Mouse (Mus musculus) central nervous system, embryonic 14 days (tissue): ENCODE data around the gene Dennd4b. TPM values are rescaled to one million over a fixed set of nuclear protein-coding genes. Genes with fewer than 3 reads are reported as not detected.

Experiments used
- polyA plus RNA-seq: library from polyadenylated mRNA; depleted of rRNA; stranded (reverse); fragments of >200 nt; gene quantifications from 2 replicates; pipeline ENCODE4 v1.2.3, GENCODE M21; 2012; rRNA removed

Gene Dennd4b
- polyA plus RNA-seq, result 22.6 and 23.6 TPM in 2 replicates

GRCm38 (mm10) chr3:90265034-90265931 is at the start of gene Dennd4b:
Gene Dennd4b, plus strand, starts transcription at chr3:90265185.

GRCm38 (mm10) chr3:90231507-90232333 is 33.3 kb upstream of the Dennd4b start, which contains the start of gene Jtb:
Gene Jtb, plus strand, starts transcription at chr3:90231597.

GRCm38 (mm10) chr3:90242984-90243775 is 21.8 kb upstream of the Dennd4b start, which contains the start of gene Creb3l4:
Gene Creb3l4, minus strand, starts transcription at chr3:90243512.

GRCm38 (mm10) chr3:90247960-90248745 is 16.8 kb upstream of the Dennd4b start, which contains the start of gene Slc39a1:
Gene Slc39a1, plus strand, starts transcription at chr3:90248172.

GRCm38 (mm10) chr3:90253653-90254418 is 11.1 kb upstream of the Dennd4b start, which contains the start of gene Crtc2:
Gene Crtc2, plus strand, starts transcription at chr3:90254163.

GRCm38 (mm10) chr3:90292345-90293275 is 27.6 kb downstream of the Dennd4b start, which contains the start of gene Gatad2b:
Gene Gatad2b, plus strand, starts transcription at chr3:90293178.

Other genes with a start within 250 kb of the Dennd4b start
- gene 4933434E20Rik, start 213.5 kb upstream of the Dennd4b start, polyA plus RNA-seq, result 91.8 and 99.7 TPM in 2 replicates
- 152 and 168 TPM in 2 replicates for gene Ubap2l, start 212.6 kb upstream of the Dennd4b start, polyA plus RNA-seq
- gene Tpm3, start 192.5 kb upstream of the Dennd4b start, polyA plus RNA-seq, result 224 and 236 TPM in 2 replicates
- gene Nup210l, start 161.1 kb upstream of the Dennd4b start, polyA plus RNA-seq, result 2.0 and 2.5 TPM in 2 replicates
- gene Rps27, start 51.5 kb upstream of the Dennd4b start, polyA plus RNA-seq, result 2,671 and 2,744 TPM in 2 replicates
- gene Rab13, start 51.5 kb upstream of the Dennd4b start, polyA plus RNA-seq, result 20.0 and 25.5 TPM in 2 replicates
- gene Jtb, start 33.6 kb upstream of the Dennd4b start, polyA plus RNA-seq, result 64.0 and 67.6 TPM in 2 replicates
- 2.2 and 2.9 TPM in 2 replicates for gene Creb3l4, start 21.7 kb upstream of the Dennd4b start, polyA plus RNA-seq
- 27.4 and 33.3 TPM in 2 replicates for gene Slc39a1, start 17.0 kb upstream of the Dennd4b start, polyA plus RNA-seq
- 62.1 and 70.6 TPM in 2 replicates for gene Crtc2, start 11.0 kb upstream of the Dennd4b start, polyA plus RNA-seq
- 31.6 and 35.4 TPM in 2 replicates for gene Gatad2b, start 28.0 kb downstream of the Dennd4b start, polyA plus RNA-seq
- gene Slc27a3, start 124.8 kb downstream of the Dennd4b start, polyA plus RNA-seq, result 41.9 and 54.3 TPM in 2 replicates
- gene Ints3, start 168.4 kb downstream of the Dennd4b start, polyA plus RNA-seq, result 54.7 and 56.2 TPM in 2 replicates
- 6.2 and 9.0 TPM in 2 replicates for gene Npr1, start 200.7 kb downstream of the Dennd4b start, polyA plus RNA-seq
- 195 and 228 TPM in 2 replicates for gene Ilf2, start 210.9 kb downstream of the Dennd4b start, polyA plus RNA-seq
- 47.3 and 49.6 TPM in 2 replicates for gene Snapin, start 225.8 kb downstream of the Dennd4b start, polyA plus RNA-seq
- gene Chtop, start 244.3 kb downstream of the Dennd4b start, polyA plus RNA-seq, result 202 and 231 TPM in 2 replicates
- gene S100a1, start 249.2 kb downstream of the Dennd4b start, polyA plus RNA-seq, result 10.7 and 14.6 TPM in 2 replicates
- 8.2 and 13.0 TPM in 2 replicates for gene S100a13, start 249.2 kb downstream of the Dennd4b start, polyA plus RNA-seq